Mouse (Mus musculus) layer of hippocampus, adult 6 months (tissue): ENCODE results near the gene Stradb. TPM values are rescaled to one million over a fixed set of nuclear protein-coding genes. Genes with fewer than 3 reads are reported as not detected.

Source experiments
- long read RNA-seq, 2 experiments: library from polyadenylated mRNA; unstranded; transcript quantifications; one replicate each; pipeline ENCODE4 v2.0.0; 2019 to 2020
- polyA plus RNA-seq: library from polyadenylated mRNA; unstranded; fragments of <200 nt; fragmentation: Nextera tagmentation; gene quantifications from 2 replicates; pipeline ENCODE4 v1.2.3, GENCODE M21; 2021

The Stradb gene
- 29.8 and 31.1 TPM in 2 replicates for polyA plus RNA-seq
- long read RNA-seq, experiment 1, transcript Stradb-201 (12 exons, 2,960 nt): major isoform, 43 of 52 reads
- long read RNA-seq, experiment 1, partial matches to known transcripts: 4 of 52 reads
- long read RNA-seq, experiment 1, other reads (novel, unspliced or antisense): 3 of 52 reads
- long read RNA-seq, experiment 2, transcript Stradb-203 (11 exons, 2,070 nt): minor isoform, 20 of 178 reads
- long read RNA-seq, experiment 2, transcript Stradb-201 (12 exons, 2,960 nt): major isoform, 140 of 178 reads
- long read RNA-seq, experiment 2, partial matches to known transcripts: 3 of 178 reads
- long read RNA-seq, experiment 2, other reads (novel, unspliced or antisense): 10 of 178 reads

DNA sequence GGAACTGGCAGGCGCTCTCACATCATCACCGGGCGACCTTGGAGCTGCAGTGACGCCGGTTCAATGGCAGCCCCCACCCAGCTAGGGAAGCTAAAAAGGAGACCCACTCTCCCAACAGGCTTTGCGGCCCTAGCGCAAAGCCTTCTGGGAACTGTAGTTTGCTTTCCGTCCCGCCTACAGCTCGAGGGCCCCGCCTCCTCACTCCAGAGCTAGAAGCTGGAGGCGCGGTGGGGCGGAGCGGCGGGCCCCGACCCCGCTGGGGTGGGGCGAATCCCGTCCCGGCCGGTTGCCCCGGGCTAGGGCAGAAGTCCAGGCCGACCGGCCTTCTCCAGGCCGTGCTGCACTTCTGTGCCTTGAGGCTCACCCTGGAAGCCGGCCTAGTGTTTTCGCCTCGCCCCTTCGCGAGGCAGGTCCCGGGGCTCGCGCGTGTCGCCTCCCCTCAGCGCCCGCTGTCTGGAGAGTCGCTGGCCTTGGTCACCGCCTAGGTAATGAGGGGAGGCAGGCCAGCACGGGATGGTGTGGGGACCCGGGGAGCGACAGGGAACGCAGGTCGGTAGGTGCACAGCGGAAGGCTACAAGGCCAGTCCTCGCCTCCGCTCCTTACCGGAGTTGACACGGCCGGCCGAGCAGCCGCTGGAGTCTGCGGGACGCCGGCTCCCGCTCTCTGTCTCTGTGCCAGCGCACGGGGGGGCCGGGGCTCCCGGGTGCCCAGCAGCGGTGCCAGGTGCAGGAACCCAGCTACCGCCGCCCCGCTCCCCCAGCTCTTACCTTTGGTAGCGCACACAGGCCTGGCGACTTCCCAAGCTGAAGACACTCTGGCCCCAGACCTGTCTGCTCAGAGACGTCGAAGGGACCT, at the start of gene Stradb, which contains the start of gene Trak2:
Stradb (plus strand) TSS at position 157 of the 856 bp plus-strand sequence.
Trak2 (minus strand) TSS at position 65 of the 856 bp plus-strand sequence.

Other genes starting within 250 kb of the Stradb start
- gene Casp8, start 178.1 kb upstream of the Stradb start, polyA plus RNA-seq: 2.0 and 2.5 TPM in 2 replicates
- gene Trak2, start 92 bp upstream of the Stradb start, polyA plus RNA-seq: 32.6 and 35.8 TPM in 2 replicates
- gene C2cd6, start 121.4 kb downstream of the Stradb start, polyA plus RNA-seq: not detected in 2 replicates
- 44.6 and 77.8 TPM in 2 replicates for gene Tmem237, start 146.9 kb downstream of the Stradb start, polyA plus RNA-seq
- 1.1 and 1.3 TPM in 2 replicates for gene Mpp4, start 189.9 kb downstream of the Stradb start, polyA plus RNA-seq